Mouse (Mus musculus) left cerebral cortex, adult 9 months (tissue): ENCODE results near the gene Rhox13.

Experiments
- DNase-seq, 2 experiments: peaks; one replicate each; pipeline ENCODE4 v3.0.0; 2022; ENCODE audit warnings: low spot score in 2 of 2

Gene Rhox13

DNA sequence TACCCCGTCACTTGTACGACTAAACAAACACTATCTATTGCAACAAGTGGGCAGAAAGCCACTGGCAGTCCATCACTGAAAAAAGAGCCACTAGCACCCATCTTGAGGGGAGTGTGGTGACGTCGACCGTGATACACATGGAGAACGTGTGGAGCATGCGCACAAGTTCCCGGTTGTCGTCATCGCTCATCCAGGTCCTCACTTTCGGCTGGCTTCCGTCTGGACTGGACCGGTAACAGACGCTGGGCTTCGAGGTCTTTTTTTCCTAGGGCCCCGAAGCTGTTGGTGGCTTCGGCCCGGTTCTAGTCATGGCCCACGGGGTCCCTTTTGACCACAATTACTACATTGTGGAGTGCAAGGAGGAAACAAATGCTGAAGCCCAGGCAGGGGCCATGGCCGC lies at the start of gene Rhox13:
TSS of gene Rhox13 (plus strand) at position 238 of the 400 bp plus-strand sequence.
- no peak for DNase-seq

DNA sequence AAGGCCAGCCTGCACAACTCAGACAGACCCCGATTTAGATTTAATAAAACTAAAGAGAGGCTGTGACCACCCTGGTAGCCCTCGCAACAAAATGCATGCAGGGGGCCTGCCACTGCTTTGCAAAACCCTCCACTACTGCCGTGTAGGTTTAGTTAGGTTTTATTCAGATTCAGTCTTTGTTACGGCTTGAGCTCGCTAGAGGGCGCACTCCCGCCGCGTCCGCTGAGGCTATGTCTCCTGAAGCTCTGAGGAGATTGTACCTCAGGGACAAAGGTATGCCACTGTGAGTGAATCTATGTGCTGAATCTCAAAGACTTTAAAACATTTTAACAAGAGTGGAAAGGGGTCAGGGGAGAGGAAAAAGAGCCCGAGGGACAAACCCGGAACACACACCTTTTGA lies 36.8 kb upstream of the Rhox13 start:
- peak in 1 of 2 experiments; percentile 11 for DNase-seq

DNA sequence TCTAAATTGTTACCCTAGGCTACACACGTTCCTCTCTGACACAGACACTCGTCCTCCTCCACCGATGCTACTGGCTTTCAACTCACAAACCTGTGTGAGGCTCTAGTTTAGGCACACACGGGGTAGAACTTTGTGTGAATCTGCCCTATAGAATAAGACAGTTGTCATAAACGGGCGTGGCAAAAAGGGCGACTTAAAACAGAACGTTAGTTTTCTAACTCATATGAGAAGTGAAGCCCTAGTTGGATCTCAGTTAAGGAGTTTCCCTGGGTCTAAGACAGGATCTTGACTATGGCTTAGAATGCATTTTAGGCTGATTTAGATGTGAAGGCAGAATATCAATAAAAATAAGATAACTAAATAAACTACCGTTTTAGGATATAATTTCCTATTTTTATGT lies 36.0 kb upstream of the Rhox13 start, which contains the start of gene Rhox11:
TSS of gene Rhox11 (minus strand) at position 101 of the 400 bp plus-strand sequence.
- no peak for DNase-seq

DNA sequence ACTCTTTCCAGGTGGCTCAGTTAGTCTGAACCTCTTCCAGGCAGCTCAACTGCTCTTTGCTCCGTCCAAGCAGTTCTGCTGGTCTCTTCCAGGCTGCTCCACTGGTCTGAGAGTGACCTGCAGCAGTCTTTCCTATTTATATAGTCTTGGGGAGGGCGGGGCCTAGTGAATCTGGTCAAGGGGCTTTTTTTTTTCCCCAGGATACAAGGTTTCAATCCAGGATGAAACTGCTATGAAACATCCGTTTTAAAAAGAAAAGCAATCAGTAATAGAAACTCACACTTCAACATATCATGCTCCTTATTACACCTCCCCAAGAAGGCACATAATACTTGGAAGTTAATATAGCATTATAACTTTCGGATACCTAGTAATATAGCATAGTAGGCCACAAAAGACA lies 10.2 kb upstream of the Rhox13 start, which contains the start of gene Rhox12:
TSS of gene Rhox12 (minus strand) at position 101 of the 400 bp plus-strand sequence.
- no peak for DNase-seq

DNA sequence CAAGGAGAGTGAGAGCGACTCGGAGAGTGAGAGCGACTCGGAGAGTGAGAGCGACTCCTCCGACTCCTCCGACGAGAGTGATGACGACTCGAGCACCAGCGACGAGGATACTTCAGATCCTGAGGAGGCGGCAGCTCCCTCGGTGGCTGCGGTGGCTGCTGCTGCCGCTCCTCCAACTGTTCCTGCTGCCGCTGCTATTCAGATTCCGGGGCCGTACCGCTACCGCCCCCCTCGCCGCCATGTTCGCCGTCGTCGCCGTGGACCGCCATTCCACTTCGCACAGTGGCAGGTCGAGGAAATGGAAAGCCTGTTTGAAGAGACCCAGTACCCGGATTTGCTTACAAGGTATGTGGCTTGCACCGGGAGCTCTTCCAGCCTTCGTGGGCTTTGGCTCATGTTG lies 459 bp downstream of the Rhox13 start:
- no peak for DNase-seq

DNA sequence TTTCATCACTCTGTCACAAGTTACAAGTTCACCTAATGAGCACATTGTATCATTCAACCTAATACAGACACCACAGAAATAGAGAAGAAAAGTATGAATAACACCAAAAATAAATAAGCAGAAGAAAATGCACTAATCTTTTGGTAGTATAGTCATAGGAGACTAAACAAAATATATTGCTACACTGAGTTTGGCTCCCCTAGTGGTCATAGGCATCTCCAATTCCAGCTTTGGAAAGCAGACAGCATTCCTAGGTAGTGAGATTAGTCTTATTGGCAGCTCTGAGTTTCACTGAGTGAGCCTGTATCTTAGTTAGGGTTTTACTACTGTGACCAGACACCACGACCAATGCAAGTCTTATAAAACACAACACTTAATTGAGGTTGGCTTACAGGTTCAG lies 38.1 kb downstream of the Rhox13 start:
- DNase-seq = no peak

DNA sequence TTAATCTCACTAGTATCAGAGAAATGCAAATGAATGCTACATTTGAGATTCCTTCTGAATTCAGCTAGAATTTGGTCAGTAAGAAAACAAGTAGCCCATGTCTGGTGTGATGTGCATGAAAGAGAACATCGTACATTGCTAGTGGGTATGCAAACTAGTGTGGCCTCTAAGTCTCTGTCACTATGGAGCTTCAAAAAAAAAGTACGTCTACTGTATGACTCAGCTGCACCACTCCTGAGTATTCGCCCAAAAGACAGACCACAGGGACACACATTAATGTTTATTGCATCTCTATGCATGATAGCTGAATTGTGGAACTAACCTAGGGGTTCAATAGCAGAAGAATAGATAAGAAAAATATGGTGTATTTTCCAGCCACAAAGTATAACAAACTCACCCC lies 44.3 kb downstream of the Rhox13 start:
- no peak for DNase-seq

DNA sequence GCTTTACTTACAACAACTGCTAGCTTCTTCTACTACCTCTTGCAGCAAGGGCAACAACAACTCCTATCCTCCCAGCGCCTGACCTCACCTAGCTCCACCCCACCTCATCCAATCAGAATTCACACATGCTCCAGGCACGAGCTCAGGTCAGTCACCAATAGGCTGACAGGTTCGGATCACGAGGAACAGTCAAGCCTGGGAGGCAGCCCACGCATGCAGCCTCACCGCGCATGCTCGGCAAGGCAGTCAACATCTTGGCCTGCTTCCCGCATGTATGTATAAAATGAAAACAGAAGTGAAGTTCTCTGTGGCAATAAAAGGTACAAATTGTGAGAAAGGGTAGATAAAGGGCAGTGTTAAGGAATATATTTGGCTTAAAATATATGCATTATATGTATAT lies 45.0 kb downstream of the Rhox13 start:
- DNase-seq = no peak

DNA sequence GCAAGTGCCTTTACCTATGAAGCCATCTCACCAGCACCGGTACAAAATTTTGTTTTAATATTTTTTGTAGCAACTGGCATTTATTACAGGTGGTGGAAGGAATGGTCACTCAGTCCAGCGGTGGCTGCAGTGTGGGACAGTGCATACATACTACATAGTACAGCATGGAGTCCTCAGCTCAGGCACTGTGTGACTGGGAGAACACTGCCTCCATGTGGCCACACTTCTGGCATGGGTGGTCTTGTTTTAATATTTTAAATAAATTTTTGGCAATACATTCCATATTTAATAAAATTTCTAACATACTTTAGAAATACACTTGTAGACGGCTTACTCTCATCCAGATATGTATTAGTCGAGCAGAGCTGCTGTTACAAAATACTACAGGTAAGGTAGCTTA lies 45.6 kb downstream of the Rhox13 start:
- no peak for DNase-seq
